Mouse (Mus musculus): ENCODE results near the gene Speer4e. TPM values are rescaled to one million over a fixed set of nuclear protein-coding genes. Genes with fewer than 3 reads are reported as not detected.
"Not testable (repeated sequence)": the region's sequence is repeated elsewhere in the genome, so short reads cannot be mapped to it uniquely, and the experiment has no call there.

Gene Speer4e
- total RNA-seq, 2 experiments from 2014 or later: not detected

DNA sequence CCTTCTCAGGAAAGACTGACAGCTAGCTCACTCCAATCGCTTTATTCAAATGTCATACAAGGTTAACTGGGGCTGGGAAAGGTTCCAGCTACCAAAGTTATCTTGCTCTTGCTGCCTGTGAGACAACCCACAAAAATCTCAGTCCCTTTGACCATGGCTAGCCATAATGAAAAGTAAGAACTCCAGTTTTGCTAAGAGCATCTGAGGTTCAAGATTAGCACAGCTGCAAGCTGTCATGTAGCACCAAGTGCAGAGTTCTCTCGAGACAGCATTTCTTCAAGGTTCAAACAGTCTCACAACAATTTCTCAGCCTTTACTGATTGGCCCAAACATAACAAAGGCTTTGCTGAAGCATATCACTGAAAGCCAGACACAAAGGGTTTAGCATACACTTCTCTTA, 52.9 kb downstream of the Speer4e start:
- DNase-seq (ENCODE audit: low spot score in 2 of 2): not testable (repeated sequence)

Other genes starting within 250 kb of the Speer4e start
- gene Gm9758, start 23.5 kb downstream of the Speer4e start, total RNA-seq (2021): not detected
- not detected for gene Gm10354, start 40.5 kb upstream of the Speer4e start, total RNA-seq (2021)
- not detected for gene Gm17019, start 94.6 kb upstream of the Speer4e start, total RNA-seq (2021)

Data from layer of hippocampus, adult 18-20 months (tissue).